Mouse (Mus musculus) layer of hippocampus, postnatal 36 days (tissue): Measurements from ENCODE around the gene Lnx1. TPM values are rescaled to one million over a fixed set of nuclear protein-coding genes. Genes with fewer than 3 reads are reported as not detected.
A peak's percentile ranks its signal among the peaks of the same experiment; 100 is the strongest.

Experiments
- DNase-seq, 2 experiments: peaks; one replicate each; pipeline ENCODE4 v3.0.0; 2022
- total RNA-seq, 2 experiments: library from RNA; stranded (reverse); gene quantifications; 2 replicates each; pipeline ENCODE4 v1.2.3; 2021

The Lnx1 gene
- total RNA-seq, result 10 to 100 TPM; 15.5 to 15.9 TPM

GRCm38 (mm10) chr5:74702766-74703165 is at the start of gene Lnx1:
Gene Lnx1, minus strand, starts transcription at chr5:74702912.
- DNase-seq, result no peak

- DNase-seq, result no peak
Measured at GRCm38 (mm10) chr5:74750501-74750900, 47.8 kb upstream of the Lnx1 start.

GRCm38 (mm10) chr5:74747476-74747875 is 44.8 kb upstream of the Lnx1 start:
- DNase-seq, result no peak

- DNase-seq, result no peak
Measured at GRCm38 (mm10) chr5:74740951-74741350, 38.2 kb upstream of the Lnx1 start.

- DNase-seq, result no peak
Measured at GRCm38 (mm10) chr5:74739435-74739834, 36.7 kb upstream of the Lnx1 start.

GRCm38 (mm10) chr5:74738312-74738711 is 35.6 kb upstream of the Lnx1 start:
- no peak for DNase-seq

- DNase-seq, result no peak
Measured at GRCm38 (mm10) chr5:74733885-74734558, 31.3 kb upstream of the Lnx1 start.

- no peak for DNase-seq
Measured at GRCm38 (mm10) chr5:74732613-74733012, 29.9 kb upstream of the Lnx1 start.

- DNase-seq, result no peak
Measured at GRCm38 (mm10) chr5:74730601-74731000, 27.9 kb upstream of the Lnx1 start.

GRCm38 (mm10) chr5:74729567-74729966 is 26.9 kb upstream of the Lnx1 start:
- no peak for DNase-seq

- no peak for DNase-seq
Measured at GRCm38 (mm10) chr5:74728186-74728585, 25.5 kb upstream of the Lnx1 start.

GRCm38 (mm10) chr5:74727319-74727718 is 24.6 kb upstream of the Lnx1 start:
- no peak for DNase-seq

GRCm38 (mm10) chr5:74725541-74725940 is 22.8 kb upstream of the Lnx1 start:
- DNase-seq, result no peak

- no peak for DNase-seq
Measured at GRCm38 (mm10) chr5:74721816-74722215, 19.1 kb upstream of the Lnx1 start.

GRCm38 (mm10) chr5:74720661-74721060 is 17.9 kb upstream of the Lnx1 start:
- DNase-seq, result no peak

GRCm38 (mm10) chr5:74716165-74716564 is 13.5 kb upstream of the Lnx1 start:
- DNase-seq, result no peak

GRCm38 (mm10) chr5:74712811-74713210 is 10.1 kb upstream of the Lnx1 start:
- DNase-seq, result no peak

GRCm38 (mm10) chr5:74711988-74712387 is 9.3 kb upstream of the Lnx1 start:
- no peak for DNase-seq

- no peak for DNase-seq
Measured at GRCm38 (mm10) chr5:74711056-74711455, 8.3 kb upstream of the Lnx1 start.

GRCm38 (mm10) chr5:74710181-74710580 is 7.5 kb upstream of the Lnx1 start:
- no peak for DNase-seq

- DNase-seq, result peak; percentile 18 to 26
Measured at GRCm38 (mm10) chr5:74704460-74704790, 1.7 kb upstream of the Lnx1 start.

GRCm38 (mm10) chr5:74703741-74704459 is 1.2 kb upstream of the Lnx1 start:
- no peak for DNase-seq

- no peak for DNase-seq
Measured at GRCm38 (mm10) chr5:74700918-74701317, 1.8 kb downstream of the Lnx1 start.

- DNase-seq, result no peak
Measured at GRCm38 (mm10) chr5:74699673-74700072, 3.0 kb downstream of the Lnx1 start.
